Mouse (Mus musculus) liver, adult (tissue): ENCODE measurements around the gene Ckap5.

Experiments used
- GATA4 ChIP-seq: IDR thresholded peaks from 2 replicates; pipeline ENCODE4 v1.6.1; 2014; ENCODE audit warnings: mild to moderate bottlenecking, low read length; ENCODE audit not compliant: insufficient replicate concordance

The Ckap5 gene

GRCm38 (mm10) chr2:91667747-91668146, 141.2 kb downstream of the Ckap5 start:
- TF ChIP-seq GATA4, result no peak

- no peak for TF ChIP-seq GATA4
These were observed 142.8 kb downstream of the Ckap5 start for GRCm38 (mm10) chr2:91669326-91669725.

- TF ChIP-seq GATA4, result no peak
These were observed 143.5 kb downstream of the Ckap5 start for GRCm38 (mm10) chr2:91670038-91670437.
